Mouse (Mus musculus) liver, embryonic 13.5 days (tissue): Measurements from ENCODE around the gene Plekha3. TPM values are rescaled to one million over a fixed set of nuclear protein-coding genes. Genes with fewer than 3 reads are reported as not detected.

Source experiments
- ATAC-seq: fragments of 200-750 bp; cut with Nextera tagmentation; 2 replicates; pipeline ENCODE4 v1.8.0; 2017; ENCODE audit warnings: low read depth, mild to moderate bottlenecking, moderate number of reproducible peaks, moderate library complexity
- DNase-seq: peaks from one replicate; pipeline ENCODE4 v3.0.0; 2022
- H3K27ac ChIP-seq: fragments of 300-500 bp; sonication (generic); 2 replicates; pipeline ENCODE4 v1.5.1; 2015; ENCODE audit warnings: moderate library complexity, mild to moderate bottlenecking, inconsistent platforms
- H3K27me3 ChIP-seq: fragments of 300-500 bp; sonication (generic); 2 replicates; pipeline ENCODE4 v1.6.1; 2015; ENCODE audit warnings: mild to moderate bottlenecking, inconsistent platforms
- H3K36me3 ChIP-seq: fragments of 300-500 bp; sonication (generic); 2 replicates; pipeline ENCODE4 v1.6.1; 2015; ENCODE audit warnings: mild to moderate bottlenecking, inconsistent platforms
- H3K4me1 ChIP-seq: fragments of 300-500 bp; sonication (generic); replicated peaks from 2 replicates; pipeline ENCODE4 v1.6.1; 2015; ENCODE audit warnings: inconsistent platforms
- H3K4me2 ChIP-seq: fragments of 300-500 bp; sonication (generic); 2 replicates; pipeline ENCODE4 v1.6.1; 2015; ENCODE audit warnings: inconsistent platforms, mild to moderate bottlenecking, moderate library complexity
- H3K4me3 ChIP-seq: fragments of 300-500 bp; sonication (generic); replicated peaks from 2 replicates; pipeline ENCODE4 v1.5.1; 2015; ENCODE audit warnings: mild to moderate bottlenecking, inconsistent platforms
- H3K9ac ChIP-seq: fragments of 300-500 bp; sonication (generic); 2 replicates; pipeline ENCODE4 v1.6.1; 2015; ENCODE audit warnings: mild to moderate bottlenecking, inconsistent platforms
- H3K9me3 ChIP-seq: fragments of 300-500 bp; sonication (generic); replicated peaks from 2 replicates; pipeline ENCODE4 v1.6.1; 2016; ENCODE audit warnings: inconsistent platforms
- WGBS: fragments of 180-500 bp; shearing (Covaris S2); methylation state at CpG from one replicate; pipeline ENCODE4 v1.1.7; 2015; ENCODE audit not compliant: insufficient replicate concordance; 5-methylcytosine and 5-hydroxymethylcytosine counted together
- polyA plus RNA-seq: library from polyadenylated mRNA; unstranded; fragments of >200 nt; fragmentation: Nextera tagmentation; extraction: Ambion mirVana; gene quantifications from 2 replicates; pipeline ENCODE4 v1.2.1, GENCODE M21; 2015

Gene Plekha3
- polyA plus RNA-seq, 1 experiment from 2014 or later: 4.2 TPM

- no peaks in the 10 kb centered on the region for H3K9me3 ChIP-seq
- no peak overlapping the region for H3K27ac ChIP-seq
- DNase-seq (no peak), ATAC-seq (no peak)
- H3K27me3 ChIP-seq: no peaks in the 10 kb centered on the region
- no peaks in the 10 kb centered on the region for H3K4me1 ChIP-seq
- H3K36me3 ChIP-seq: no peaks in the 10 kb centered on the region
- WGBS: 0% methylated on average over 1 of the region's 1 CpGs
- H3K4me2 ChIP-seq: no peak overlapping the region
- no peak overlapping the region for H3K4me3 ChIP-seq
- no peak overlapping the region for H3K9ac ChIP-seq
Observed at GRCm38 (mm10) chr2:76655982-76656381, 19.1 kb upstream of the Plekha3 start.

GRCm38 (mm10) chr2:76658551-76658950 is 16.5 kb upstream of the Plekha3 start:
- Histone ChIP-seq H3K4me1 (no peaks in the 10 kb centered on the region), H3K9ac (no peak overlapping the region), H3K27me3 (no peaks in the 10 kb centered on the region), H3K9me3 (no peaks in the 10 kb centered on the region), H3K4me3 (no peak overlapping the region), H3K36me3 (no peaks in the 10 kb centered on the region), H3K27ac (no peak overlapping the region), H3K4me2 (no peak overlapping the region)
- DNase-seq (no peak), ATAC-seq (no peak)
- 61% methylated on average over 13 of the region's 13 CpGs for WGBS

DNA sequence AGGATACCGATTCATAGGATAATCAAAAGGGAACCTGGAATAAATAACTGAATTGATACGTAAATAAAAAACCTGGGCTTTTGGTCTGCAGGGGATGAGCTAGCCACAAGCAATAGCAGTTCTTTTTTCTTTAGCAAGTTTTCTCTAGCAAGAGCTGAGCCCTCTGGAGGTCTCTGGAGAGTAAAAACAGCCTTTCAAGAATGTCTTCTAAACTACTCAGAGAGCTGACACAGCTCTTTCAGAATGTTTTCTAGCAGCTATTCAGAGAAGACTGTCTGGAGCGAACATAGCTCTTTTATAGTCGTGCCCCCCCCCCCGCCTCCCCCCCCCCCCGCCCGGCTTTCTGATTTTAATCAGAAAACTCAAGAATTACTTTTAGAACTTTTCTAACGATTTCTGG is 15.7 kb upstream of the Plekha3 start:
- H3K36me3 ChIP-seq: 0 out of 2 replicates have a peak, but pooled peaks cover 4% of the 10 kb centered on the region
- 51% methylated on average over 8 of the region's 8 CpGs for WGBS
- no peaks in the 10 kb centered on the region for H3K4me1 ChIP-seq
- DNase-seq (no peak), ATAC-seq (no peak)
- no peak overlapping the region for H3K27ac ChIP-seq
- H3K4me2 ChIP-seq: no peak overlapping the region
- H3K27me3 ChIP-seq: no peaks in the 10 kb centered on the region
- H3K9ac ChIP-seq: no peak overlapping the region
- H3K4me3 ChIP-seq: no peak overlapping the region
- no peaks in the 10 kb centered on the region for H3K9me3 ChIP-seq

DNA sequence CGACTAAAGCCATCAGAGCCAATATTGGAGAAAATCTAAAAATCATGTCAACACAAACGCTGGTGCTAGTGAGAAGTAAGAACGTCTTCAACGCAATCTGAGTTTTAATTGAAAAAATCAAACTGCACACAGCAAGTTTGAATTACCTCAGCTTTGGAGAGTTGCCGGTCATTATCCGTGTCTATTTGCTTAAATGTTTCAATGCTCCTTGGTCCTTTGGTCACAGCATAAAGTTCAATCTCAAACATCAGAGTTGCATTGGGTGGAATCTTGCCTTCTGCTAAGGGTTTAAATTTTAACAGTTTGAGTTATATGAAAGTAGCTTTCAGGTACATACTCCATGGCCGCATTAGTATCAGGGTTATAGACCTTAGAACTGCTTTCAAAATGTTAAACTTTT is 9.6 kb upstream of the Plekha3 start:
- 83% methylated on average over 7 of the region's 7 CpGs for WGBS
- H3K4me3 ChIP-seq: no peak overlapping the region
- H3K27me3 ChIP-seq: no peaks in the 10 kb centered on the region
- H3K4me2 ChIP-seq: no peak overlapping the region
- peaks cover 10% of the 10 kb centered on the region; the same call in 1 of the 2 replicates for H3K36me3 ChIP-seq
- H3K4me1 ChIP-seq: no peaks in the 10 kb centered on the region
- ATAC-seq (no peak), DNase-seq (no peak)
- H3K27ac ChIP-seq: no peak overlapping the region
- no peaks in the 10 kb centered on the region for H3K9me3 ChIP-seq
- no peak overlapping the region for H3K9ac ChIP-seq

DNA sequence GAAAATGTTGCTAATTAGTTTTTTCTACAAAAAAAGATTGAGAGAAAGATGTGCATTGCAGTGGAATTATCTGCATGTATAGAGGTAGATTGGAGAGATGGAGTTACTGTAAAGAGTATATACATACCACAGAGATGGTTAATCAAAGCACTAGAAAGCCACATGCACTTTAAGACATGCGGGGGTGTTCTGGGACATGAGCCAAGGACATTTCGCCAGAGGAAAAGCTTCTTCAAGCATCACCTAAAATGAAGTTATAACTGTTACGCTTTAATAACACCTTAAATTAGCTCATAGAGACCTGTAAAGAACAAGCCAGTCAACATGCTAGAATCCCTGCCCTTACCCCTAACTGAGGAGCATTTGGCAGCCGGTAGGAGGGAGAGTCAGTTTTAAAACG is 7.9 kb upstream of the Plekha3 start:
- H3K27me3 ChIP-seq: no peaks in the 10 kb centered on the region
- WGBS: 72% methylated on average over 5 of the region's 5 CpGs
- H3K4me1 ChIP-seq: peaks cover 7% of the 10 kb centered on the region
- H3K4me2 ChIP-seq: no peak overlapping the region
- no peak overlapping the region for H3K27ac ChIP-seq
- H3K9ac ChIP-seq: no peak overlapping the region
- H3K36me3 ChIP-seq: peaks cover 10% of the 10 kb centered on the region; the same call in 1 of the 2 replicates
- H3K4me3 ChIP-seq: no peak overlapping the region
- ATAC-seq (no peak), DNase-seq (no peak)
- no peaks in the 10 kb centered on the region for H3K9me3 ChIP-seq

- Histone ChIP-seq H3K9ac (peak overlapping the region; percentile 69), H3K4me2 (peak overlapping the region; percentile 78), H3K36me3 (no peaks in the 10 kb centered on the region), H3K27ac (no peak overlapping the region), H3K9me3 (no peaks in the 10 kb centered on the region), H3K27me3 (no peaks in the 10 kb centered on the region), H3K4me1 (peaks cover 38% of the 10 kb centered on the region), H3K4me3 (peak overlapping the region; percentile 60)
- DNase-seq (no peak), ATAC-seq (no peak)
- WGBS: 74% methylated on average over 6 of the region's 6 CpGs
Observed at GRCm38 (mm10) chr2:76671641-76672040, 3.4 kb upstream of the Plekha3 start.

DNA sequence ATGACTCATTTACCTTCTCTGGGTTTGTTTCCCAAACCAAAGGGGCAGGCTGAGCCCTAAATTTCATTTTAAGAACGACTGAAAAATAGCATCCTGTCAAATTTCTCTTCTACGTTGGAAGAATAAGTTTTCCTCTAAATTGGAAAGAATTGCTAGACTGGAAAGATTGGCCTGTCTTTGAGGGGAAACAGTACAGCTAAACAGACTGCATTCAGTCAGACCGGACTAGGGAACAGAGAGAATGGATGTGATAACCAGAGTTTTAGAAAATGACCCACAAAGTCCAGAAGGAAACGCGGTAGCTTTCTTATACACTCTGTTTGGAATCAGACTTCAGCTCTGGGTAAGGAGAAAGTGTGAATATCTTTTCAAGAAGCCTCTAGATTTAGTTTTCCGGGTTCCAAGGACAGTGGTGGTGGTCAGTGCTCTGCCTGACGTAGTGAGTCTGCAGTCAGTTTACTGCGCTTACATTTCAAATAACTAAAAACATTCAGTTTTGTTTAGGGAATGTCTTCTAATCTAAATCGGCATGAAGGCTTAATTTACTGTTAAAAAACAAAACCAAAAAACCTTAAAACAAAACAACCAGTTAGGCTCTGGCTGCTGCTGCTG is 2.8 kb upstream of the Plekha3 start:
- H3K4me1 ChIP-seq: peaks cover 42% of the 10 kb centered on the region
- no peak for ATAC-seq
- 16% methylated on average over 9 of the region's 9 CpGs for WGBS
- peak overlapping the region; percentile 60 for H3K4me3 ChIP-seq
- H3K27me3 ChIP-seq: no peaks in the 10 kb centered on the region
- no peaks in the 10 kb centered on the region for H3K36me3 ChIP-seq
- H3K27ac ChIP-seq: peak overlapping the region; percentile 53; the same call in 1 of the 2 replicates
- peak overlapping the region; percentile 78 for H3K4me2 ChIP-seq
- no peak for DNase-seq
- no peaks in the 10 kb centered on the region for H3K9me3 ChIP-seq
- H3K9ac ChIP-seq: peak overlapping the region; percentile 69

GRCm38 (mm10) chr2:76672966-76673392 is 2.1 kb upstream of the Plekha3 start, which contains the start of gene Fkbp7:
Gene Fkbp7 (minus strand): TSS chr2:76673116.
- Histone ChIP-seq H3K27me3 (no peaks in the 10 kb centered on the region), H3K4me2 (peak within 1 kb of the TSS; percentile 78), H3K27ac (peak within 1 kb of the TSS; percentile 53), H3K9me3 (no peaks in the 10 kb centered on the region), H3K4me1 (peaks cover 45% of the 10 kb centered on the region), H3K4me3 (peak within 1 kb of the TSS; percentile 60), H3K9ac (peak within 1 kb of the TSS; percentile 69), H3K36me3 (no peaks in the 10 kb centered on the region)
- under 1% methylated on average over 17 of the region's 17 CpGs for WGBS
- ATAC-seq (peak; percentile 90), DNase-seq (peak; percentile 82)

DNA sequence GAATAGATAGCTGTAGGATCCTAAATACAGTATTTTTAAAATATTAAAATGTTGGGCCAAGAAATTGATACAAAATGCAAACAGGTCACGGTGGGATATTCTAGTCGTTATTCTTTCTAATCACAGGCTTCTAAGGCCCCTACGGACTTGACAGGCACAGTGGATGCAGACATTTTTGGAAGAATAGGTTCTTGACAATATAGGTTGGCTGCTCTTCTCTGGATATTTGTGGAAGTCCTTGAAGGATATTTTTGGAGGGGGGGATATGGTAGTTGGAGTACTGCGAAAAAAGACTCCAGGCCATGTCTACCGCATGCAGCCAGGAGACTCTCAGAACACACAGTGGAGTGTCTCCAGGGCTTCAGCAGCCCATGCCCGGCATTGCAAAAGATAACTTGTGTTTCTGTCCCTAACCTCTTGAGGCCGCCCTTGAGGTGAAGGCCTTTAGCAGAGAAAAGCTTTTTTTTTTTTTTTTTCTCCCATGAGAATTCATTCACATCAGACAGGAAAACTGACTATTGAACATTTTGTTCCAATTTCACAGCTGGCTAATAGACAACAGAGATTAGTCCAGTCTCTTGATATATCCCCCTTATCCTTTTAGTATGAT is 1.5 kb upstream of the Plekha3 start:
- peak; percentile 57 for DNase-seq
- Histone ChIP-seq H3K27ac (peak overlapping the region; percentile 53), H3K9ac (no peak overlapping the region), H3K4me1 (peaks cover 45% of the 10 kb centered on the region), H3K27me3 (no peaks in the 10 kb centered on the region), H3K4me3 (peak overlapping the region; percentile 60), H3K4me2 (peak overlapping the region; percentile 78), H3K36me3 (peaks cover 3% of the 10 kb centered on the region; the same call in 1 of the 2 replicates), H3K9me3 (no peaks in the 10 kb centered on the region)
- ATAC-seq: no peak
- 27% methylated on average over 7 of the region's 7 CpGs for WGBS

DNA sequence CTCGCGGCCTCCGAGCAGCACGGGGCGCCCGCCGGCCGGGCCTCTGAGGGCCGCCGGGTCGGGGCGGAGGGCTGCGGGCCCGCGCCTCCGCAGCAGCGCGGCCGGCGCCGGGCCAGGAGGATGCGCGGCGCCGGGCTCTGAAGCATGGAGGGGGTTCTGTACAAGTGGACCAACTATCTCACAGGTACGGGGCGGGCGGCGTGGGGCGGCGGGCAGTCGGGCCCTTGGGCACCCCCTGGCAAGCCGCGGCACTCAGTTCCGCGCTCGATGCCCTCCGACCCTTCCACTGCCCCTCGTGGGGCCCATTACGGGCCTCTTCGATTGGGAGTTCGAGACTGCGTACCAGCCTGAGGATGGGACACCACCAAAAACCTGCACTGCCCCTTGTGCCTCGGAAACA is 370 bp downstream of the Plekha3 start:
- DNase-seq (no peak), ATAC-seq (peak; percentile 35)
- under 1% methylated on average over 40 of the region's 44 CpGs for WGBS
- H3K9ac ChIP-seq: peak overlapping the region; percentile 84
- H3K4me2 ChIP-seq: peak overlapping the region; percentile 80
- peak overlapping the region; percentile 85 for H3K4me3 ChIP-seq
- H3K36me3 ChIP-seq: peaks cover 12% of the 10 kb centered on the region
- no peaks in the 10 kb centered on the region for H3K27me3 ChIP-seq
- no peaks in the 10 kb centered on the region for H3K9me3 ChIP-seq
- peak overlapping the region; percentile 65 for H3K27ac ChIP-seq
- peaks cover 45% of the 10 kb centered on the region for H3K4me1 ChIP-seq

DNA sequence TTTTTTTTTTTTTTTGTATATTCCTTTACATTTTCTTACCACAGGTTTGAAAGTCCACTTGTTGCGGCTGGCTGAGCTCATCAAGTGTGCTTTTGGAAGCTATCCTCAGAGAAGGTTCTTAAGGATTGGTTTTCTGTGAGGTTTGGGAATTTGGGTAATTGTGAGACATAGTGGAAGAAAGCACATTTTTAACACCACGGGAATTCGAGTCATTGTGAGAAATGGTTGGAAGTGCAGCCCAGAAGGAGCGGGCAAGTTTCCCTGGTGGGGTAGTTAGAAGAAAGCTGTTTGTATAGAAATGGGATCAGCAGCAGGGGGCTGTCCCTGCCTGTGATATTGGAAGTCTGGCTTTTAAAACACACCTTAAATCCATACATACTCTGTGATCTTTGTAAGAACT is 868 bp downstream of the Plekha3 start:
- H3K4me1 ChIP-seq: peaks cover 45% of the 10 kb centered on the region
- ATAC-seq (no peak), DNase-seq (no peak)
- H3K36me3 ChIP-seq: peaks cover 16% of the 10 kb centered on the region
- peak overlapping the region; percentile 80 for H3K4me2 ChIP-seq
- no peak overlapping the region for H3K27ac ChIP-seq
- H3K27me3 ChIP-seq: no peaks in the 10 kb centered on the region
- no peaks in the 10 kb centered on the region for H3K9me3 ChIP-seq
- peak overlapping the region; percentile 84 for H3K9ac ChIP-seq
- WGBS: 16% methylated on average over 4 of the region's 4 CpGs
- H3K4me3 ChIP-seq: peak overlapping the region; percentile 85
